ENCODE assay signal across 20 mouse cellular contexts in genomic region chr9:70406596-70406995, GRCm38 (mm10). TPM values are rescaled to one million over a fixed set of nuclear protein-coding genes. Genes with fewer than 3 reads are reported as not detected.
A peak's percentile ranks its signal among the peaks of the same experiment; 100 is the strongest.
DNase-seq lines count a peak whose midpoint lies in the region; TF ChIP-seq lines count a peak whose summit lies in the region.
"Had no signal": no experiment of that assay in that cellular context is flagged by ENCODE, and none has a peak within 500 bp of the region (broad histone marks: within the 10 kb centered on the region; RNA-seq: fewer than 3 reads in every experiment).

No protein-coding gene starts in this region.

- peak; percentile 48 for DNase-seq in adrenal gland, adult 2 months
- DNase-seq in adrenal gland, adult 8-10 months, result no peak
- peak; percentile 24 for DNase-seq in gastrocnemius, postnatal 25 days
- no peak for DNase-seq in gastrocnemius, adult 8-10 months (ENCODE audit: low spot score in 2 of 2)
- peak; percentile 35 for DNase-seq in adrenal gland, postnatal 14 days
- DNase-seq in brain, adult 2 months (ENCODE audit: low read depth, low spot score), result peak; percentile 47
- no peak for DNase-seq in right cerebral cortex, postnatal 4 days
- DNase-seq in left cerebral cortex, adult 2 months (ENCODE audit: extremely low spot score in 1 of 2, low spot score in 2 of 2), result no peak
- DNase-seq: cerebellum, adult 18-20 months; cerebellum, adult 9-11 months; cerebellum, postnatal 36 days; forebrain, postnatal 0 days; gastrocnemius, postnatal 14 days; heart, adult 11 months; heart, postnatal 4 days; kidney, adult 11 months had no signal

- H3K4me3 ChIP-seq in left cerebral cortex, adult 2 months, result no peak overlapping the region
- H3K4me3 ChIP-seq: embryonic facial prominence, embryonic 13.5 days; forebrain, embryonic 13.5 days; heart, embryonic 13.5 days; hindbrain, embryonic 12.5 days had no signal

- no peak for TF ChIP-seq CTCF in left cerebral cortex, adult 2 months (IDR thresholded peaks at IDR 0.05)

- intact Hi-C loops in left cerebral cortex, adult 2 months (cut with DNase I), result no loop called here

- no peak overlapping the region for H3K27ac ChIP-seq in left cerebral cortex, adult 2 months
- H3K27ac ChIP-seq: embryonic facial prominence, embryonic 13.5 days; forebrain, embryonic 13.5 days; heart, embryonic 13.5 days; hindbrain, embryonic 12.5 days had no signal

RNA-seq across cellular contexts. Expression of gene Ccnb2, which starts 14.8 kb away (rescaled TPM):
- total RNA-seq in adrenal gland, adult 2 months (2021), result 1 to 10 TPM; 1.6 to 3.2 TPM
- 0.81 and 1.5 TPM in 2 replicates for polyA plus RNA-seq in adrenal gland, adult 2 months (2012; rRNA removed)
- total RNA-seq in adrenal gland, adult 8-10 months (2022), result 1 to 10 TPM in 3 of 4 experiments, under 1 TPM in 1; 0.73 to 2.9 (median 1.5) TPM
- under 1 TPM; 0.69 to 0.86 TPM for total RNA-seq in gastrocnemius, postnatal 25 days (2021)
- under 1 TPM in 1 of 4 experiments, not detected in 3; 0.34 TPM for total RNA-seq in gastrocnemius, adult 8-10 months (2022)
- 18.8 and 26.1 TPM in 2 replicates for total RNA-seq in adrenal gland, postnatal 14 days (2021)
- 1 to 10 TPM; 1.7 to 1.9 TPM for total RNA-seq in left cerebral cortex, adult 2 months (2021)

Comparison
In these comparisons a context has a peak if more than half of its experiments do, and no peak if none do; other contexts are left out.
1. DNase-seq: peak in adrenal gland, adult 2 months (single experiment), gastrocnemius, postnatal 25 days (single experiment), adrenal gland, postnatal 14 days (single experiment) and brain, adult 2 months (single experiment); none in adrenal gland, adult 8-10 months (single experiment), gastrocnemius, adult 8-10 months (0 of 2), right cerebral cortex, postnatal 4 days (single experiment) and left cerebral cortex, adult 2 months (0 of 2).